Mouse (Mus musculus) brain, embryonic 14.5 days (tissue): ENCODE data around the gene Shisal2b. TPM values are rescaled to one million over a fixed set of nuclear protein-coding genes. Genes with fewer than 3 reads are reported as not detected.
"Not testable (repeated sequence)": the region's sequence is repeated elsewhere in the genome, so short reads cannot be mapped to it uniquely, and the experiment has no call there.

Source experiments
- DNase-seq: peaks from one replicate; pipeline ENCODE4 v3.0.0-alpha.2; 2011; ENCODE audit warnings: low read depth
- CTCF ChIP-seq: fragments of 200-500 bp; IDR thresholded peaks from 2 replicates; pipeline ENCODE4 v1.5.1; 2012; ENCODE audit warnings: inconsistent platforms, mild to moderate bottlenecking, moderate library complexity, borderline replicate concordance; ENCODE audit not compliant: insufficient read depth, insufficient read length; ENCODE audit errors: extremely low read depth
- POLR2A ChIP-seq: fragments of 200-500 bp; IDR thresholded peaks from 2 replicates; pipeline ENCODE4 v1.6.1; 2012; ENCODE audit warnings: mild to moderate bottlenecking, inconsistent platforms, borderline replicate concordance; ENCODE audit not compliant: poor library complexity, insufficient read depth, insufficient read length, severe bottlenecking; ENCODE audit errors: extremely low read depth
- polyA plus RNA-seq: library from polyadenylated mRNA; depleted of rRNA; stranded (reverse); fragments of >200 nt; gene quantifications from 2 replicates; pipeline ENCODE4 v1.2.3, GENCODE M21; 2012; rRNA removed

The Shisal2b gene
- 0.41 and 0.68 TPM in 2 replicates for polyA plus RNA-seq

DNA sequence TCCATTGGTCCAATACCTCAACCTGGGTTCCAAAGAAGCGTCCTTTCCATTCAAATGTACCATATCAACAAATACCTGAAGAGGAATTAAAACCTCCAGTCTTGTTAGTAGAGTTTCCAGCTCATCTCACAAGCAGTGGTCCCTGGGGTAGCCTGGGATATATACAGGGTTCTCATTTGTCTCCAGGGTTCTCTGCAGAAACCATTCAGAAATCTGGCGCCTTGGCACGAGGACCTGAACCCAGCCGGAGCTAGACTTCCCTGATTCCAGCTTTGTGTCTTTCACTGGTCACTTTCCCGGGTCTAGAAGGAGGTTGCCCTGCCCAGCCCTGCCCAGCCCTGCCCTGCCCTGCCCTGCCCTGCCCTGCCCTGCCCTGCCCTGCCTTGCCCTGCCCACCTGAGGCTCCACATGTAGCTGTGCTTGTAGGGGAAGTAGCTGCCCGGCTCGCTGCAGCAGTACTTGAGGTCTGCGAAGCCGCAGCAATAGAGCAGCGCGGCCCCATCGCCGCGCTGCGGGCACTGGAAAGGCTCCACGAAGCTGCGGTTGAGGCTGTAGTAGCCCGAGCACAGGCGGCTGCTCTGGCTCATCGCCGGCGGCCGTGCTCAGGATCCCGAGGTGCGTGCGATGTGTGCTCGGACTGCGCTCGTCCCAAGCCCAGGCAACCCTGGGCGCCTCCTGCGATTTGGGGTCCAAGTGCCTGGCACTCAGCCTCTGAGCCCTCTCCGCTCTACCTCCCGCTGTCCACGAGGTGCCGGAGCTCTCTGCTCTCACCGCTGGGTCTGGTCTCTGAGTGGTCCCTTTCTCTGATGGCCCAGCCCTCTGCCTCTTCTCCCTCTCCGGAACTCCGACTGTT lies at the start of gene Shisal2b:
Shisal2b (minus strand) TSS at position 767 of the 853 bp plus-strand sequence.
- DNase-seq: peak; percentile 78

DNA sequence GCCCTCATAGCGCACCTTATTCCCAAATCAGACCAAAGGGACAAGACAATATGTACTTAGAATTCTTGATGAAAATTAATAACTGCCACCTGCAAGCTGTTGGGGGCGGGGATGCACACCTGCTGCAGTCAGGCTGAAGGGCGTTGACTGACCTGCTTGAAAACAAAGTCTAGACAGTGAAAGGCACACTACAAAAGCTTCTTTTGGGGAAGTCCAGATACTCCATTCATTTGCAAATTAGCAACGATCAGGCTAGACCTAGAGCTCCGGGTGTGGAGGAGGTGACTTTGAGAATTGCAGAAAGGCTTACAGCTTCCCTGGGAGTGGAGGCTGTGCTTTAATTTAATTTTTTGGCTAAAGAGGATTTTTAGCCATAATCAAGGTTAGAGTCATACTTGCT lies 47.9 kb upstream of the Shisal2b start:
- not testable (repeated sequence) for DNase-seq

More for the DNA sequence above, at the start of gene Shisal2b:
- no peak for TF ChIP-seq POLR2A
- TF ChIP-seq CTCF: no peak

DNA sequence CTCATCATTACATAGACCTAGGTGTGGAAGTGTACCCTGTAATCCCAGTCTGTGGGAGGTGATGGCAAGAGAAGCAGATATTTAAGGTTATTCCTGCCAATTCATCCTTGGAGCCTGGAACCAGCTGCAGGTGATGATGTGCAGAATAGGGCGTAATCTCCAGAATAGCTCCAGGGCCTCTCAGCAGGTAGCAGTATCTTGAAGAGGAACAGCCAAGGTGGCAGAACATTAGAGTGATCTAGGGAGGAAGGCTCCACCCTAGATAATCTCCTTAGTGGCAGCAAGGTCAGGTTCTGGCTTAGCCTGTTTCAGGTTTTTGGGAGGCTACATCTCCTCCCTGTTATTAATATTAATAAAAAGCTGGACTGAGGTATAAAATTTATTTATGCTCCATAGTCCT lies 47.3 kb upstream of the Shisal2b start:
- DNase-seq: not testable (repeated sequence)

DNA sequence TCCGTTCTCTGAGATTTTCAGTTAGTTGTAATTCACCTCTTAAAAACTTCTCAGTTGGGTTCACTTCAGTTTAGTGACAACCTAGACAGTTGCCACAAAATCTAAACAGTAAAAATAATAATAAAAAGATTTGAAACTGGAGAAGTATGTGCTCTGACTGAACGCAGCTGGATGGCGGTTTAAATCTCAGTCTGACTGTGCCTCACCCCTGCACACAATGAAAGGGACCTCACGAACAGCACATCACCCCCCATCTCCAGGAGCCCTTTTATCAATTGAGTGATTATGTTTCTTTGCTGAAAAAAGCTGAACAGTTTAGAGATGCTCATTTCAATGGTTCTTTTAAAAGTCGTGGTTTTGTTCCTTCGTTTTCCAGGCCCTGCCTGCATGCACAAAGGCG lies 45.0 kb upstream of the Shisal2b start:
- DNase-seq: peak; percentile 44
- no peak for TF ChIP-seq POLR2A
- TF ChIP-seq CTCF: no peak

DNA sequence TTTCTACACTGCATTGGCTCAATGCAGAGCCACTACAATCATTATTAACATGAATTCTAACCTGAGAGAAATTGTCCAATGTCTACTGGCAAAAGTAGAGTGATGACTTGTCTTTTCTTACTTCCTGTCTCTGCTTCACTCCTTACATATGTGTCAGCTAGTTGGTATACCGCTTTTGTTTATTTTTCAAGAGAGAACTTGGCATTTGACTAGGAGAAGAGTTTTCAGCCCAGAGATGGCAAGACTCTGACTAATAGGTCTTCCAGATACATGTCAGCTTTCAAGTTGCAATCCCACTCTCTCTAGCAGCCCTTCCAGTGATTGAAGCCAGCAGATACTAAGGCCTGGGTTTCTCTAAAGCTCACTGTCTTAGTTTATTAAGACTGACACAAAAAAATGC lies 31.1 kb upstream of the Shisal2b start:
- no peak for TF ChIP-seq CTCF
- no peak for TF ChIP-seq POLR2A
- no peak for DNase-seq

DNA sequence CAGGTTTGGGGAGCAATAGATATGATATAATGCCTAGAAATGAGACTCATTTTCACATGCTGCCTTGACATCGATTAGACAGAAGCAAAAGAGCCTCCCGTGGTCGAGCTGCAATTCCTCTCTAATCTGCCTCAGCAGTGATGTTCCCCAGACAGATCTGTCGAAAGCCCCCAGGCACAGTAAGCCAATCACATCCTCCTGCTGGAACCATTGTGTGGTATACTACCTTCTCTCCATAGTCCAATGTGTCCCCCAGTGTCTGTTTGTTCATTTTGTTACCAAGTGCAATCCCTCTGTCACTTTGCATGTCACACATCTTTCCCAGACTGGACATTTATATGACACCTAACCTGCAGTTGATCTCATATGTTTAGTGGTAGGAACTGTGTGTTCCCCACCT lies 28.6 kb upstream of the Shisal2b start:
- peak; percentile 20 for DNase-seq
- TF ChIP-seq CTCF (no peak), POLR2A (no peak)

DNA sequence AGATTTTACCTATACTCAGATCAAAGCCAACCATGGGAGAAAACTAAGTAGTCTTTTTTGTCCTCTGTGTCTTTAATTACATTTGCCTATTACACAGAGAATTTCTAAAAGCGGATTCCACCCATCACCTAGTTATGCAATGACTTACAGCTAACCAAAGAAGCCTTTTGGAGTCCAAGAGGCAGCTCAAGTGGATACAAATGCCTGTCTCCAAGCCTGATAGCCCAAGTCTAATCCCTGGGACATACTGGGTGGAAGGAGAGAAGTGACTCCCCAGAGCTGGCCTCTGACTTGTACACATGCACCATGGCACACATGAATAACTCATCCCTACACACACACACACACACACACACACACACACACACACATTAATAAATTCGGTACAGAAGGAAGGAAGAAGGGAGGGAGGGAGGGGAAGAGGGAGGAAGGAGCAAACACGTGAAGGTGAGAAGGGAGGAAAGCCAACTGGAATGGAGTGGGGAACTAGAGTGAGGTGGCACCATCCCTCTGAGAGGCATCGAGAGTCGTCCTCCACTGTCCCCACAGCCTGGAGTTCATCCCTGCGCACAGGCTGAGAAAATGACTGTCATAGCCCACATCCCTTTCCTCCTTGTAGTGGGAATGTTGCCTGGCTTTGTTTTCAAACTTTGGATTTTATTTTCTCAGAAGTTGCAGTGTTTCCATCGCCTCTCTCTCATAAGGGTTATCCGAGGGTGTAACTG lies 22.8 kb upstream of the Shisal2b start:
- TF ChIP-seq POLR2A: no peak
- no peak for TF ChIP-seq CTCF
- DNase-seq: no peak

DNA sequence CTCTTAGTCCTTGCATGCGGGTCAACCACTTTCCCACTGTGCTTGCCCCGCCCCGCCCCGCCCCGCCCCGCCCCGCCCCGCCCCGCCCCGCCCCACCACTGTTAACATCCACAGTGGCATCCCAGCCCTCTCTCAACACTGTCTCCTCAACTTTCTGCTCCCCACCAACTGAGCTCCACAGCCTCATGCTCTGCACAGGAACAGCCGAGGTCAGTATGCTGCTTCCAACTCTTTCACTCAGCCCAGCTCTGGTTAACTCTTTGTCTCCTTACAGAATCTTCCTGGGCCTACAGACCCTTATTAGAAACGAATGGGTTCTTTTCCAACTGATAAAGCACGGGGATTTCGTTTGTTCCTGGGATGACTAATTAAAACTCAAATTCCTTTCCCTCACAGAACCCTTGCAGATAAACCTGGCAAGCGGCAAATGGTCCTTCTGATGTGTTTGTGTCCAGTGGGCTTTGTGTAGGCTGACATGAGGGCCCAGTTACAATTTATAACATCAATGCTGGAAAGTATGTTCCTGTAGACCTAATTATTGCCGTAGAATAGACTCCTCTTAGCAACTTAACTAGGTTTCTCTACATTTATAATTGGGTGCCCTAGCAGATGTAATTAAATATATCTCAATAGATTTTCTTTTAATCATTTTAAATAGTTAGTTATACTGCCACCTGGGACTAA lies 20.0 kb upstream of the Shisal2b start:
- peak; percentile 68 for DNase-seq
- TF ChIP-seq CTCF (no peak), POLR2A (no peak)

DNA sequence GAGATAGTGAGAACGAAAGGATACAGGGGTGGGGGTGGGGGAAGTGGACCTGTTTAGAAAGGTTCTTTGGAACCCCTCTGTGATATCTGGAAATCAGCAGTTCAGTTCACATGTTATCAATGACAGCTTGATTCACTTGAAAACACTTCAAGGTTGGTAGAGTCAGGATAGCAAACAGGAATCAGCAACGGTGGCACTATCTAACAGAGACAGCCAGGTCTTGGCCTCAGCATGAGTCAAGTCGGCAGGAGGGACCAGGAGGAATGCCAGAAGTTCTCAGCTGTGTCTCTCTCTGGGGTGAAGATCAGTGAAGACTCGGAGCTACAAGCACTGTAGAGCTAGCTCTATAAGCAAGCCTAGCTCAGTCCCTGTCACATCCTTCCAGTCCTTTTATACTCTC lies 14.8 kb upstream of the Shisal2b start:
- no peak for TF ChIP-seq CTCF
- TF ChIP-seq POLR2A: no peak
- DNase-seq: no peak

DNA sequence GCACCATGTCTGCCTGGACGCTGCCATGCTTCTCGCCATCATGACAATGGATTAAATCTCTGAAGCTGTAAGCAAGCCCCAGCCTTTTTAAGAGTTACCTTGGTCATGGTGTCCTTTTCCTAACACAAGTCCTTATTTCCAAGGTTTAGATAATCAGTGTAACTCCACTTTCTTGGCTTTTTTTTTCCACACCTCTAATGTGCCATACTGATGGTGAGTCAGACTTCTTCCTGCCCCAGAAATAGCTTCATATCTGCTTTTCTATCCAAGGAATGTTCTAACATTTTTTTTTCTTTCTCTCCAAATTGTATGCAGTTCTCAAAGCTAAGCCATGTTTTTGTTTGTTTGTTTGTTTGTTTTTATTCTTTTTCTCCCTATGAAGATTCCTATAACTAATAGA lies 6.2 kb upstream of the Shisal2b start:
- TF ChIP-seq CTCF (no peak), POLR2A (no peak)
- DNase-seq: no peak

DNA sequence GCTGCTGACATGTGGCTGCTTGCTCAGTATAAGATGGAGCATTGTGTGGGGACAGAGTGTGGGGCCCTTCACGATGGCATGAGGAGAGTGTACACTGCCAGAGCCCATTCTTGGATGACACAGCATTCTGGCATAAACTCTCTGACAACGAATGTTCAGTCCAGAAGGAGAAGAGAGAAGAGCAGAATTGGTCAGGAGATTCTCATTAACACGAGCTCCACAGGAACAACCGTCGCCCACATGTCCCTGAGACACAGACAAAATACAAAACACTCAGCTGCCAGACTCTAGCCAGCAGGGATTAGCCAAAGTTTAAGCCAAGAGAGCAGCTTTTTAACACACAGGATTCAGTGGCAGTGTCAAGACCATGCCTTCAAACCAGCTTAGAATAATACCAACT lies 3.0 kb upstream of the Shisal2b start:
- DNase-seq: no peak
- no peak for TF ChIP-seq CTCF
- TF ChIP-seq POLR2A: no peak

DNA sequence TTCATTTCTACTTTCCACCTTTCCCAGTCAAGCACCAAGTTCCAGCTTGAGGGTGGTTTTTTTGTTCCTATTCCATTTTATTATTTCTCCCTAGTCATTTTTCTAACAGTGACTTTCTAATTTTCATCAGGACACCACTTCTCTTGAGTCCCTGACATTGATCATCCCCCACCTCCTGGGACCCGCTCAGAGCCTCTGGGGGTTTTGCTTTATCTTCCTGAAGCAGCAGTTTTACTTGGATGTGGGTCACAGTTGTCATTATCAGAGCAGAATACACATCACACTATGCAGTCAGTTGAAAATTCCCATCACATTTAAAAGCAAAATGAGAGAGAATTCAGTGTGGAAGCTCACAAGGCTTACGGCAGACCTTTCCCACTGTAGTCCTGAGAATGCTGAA lies 10.0 kb downstream of the Shisal2b start:
- TF ChIP-seq CTCF: no peak
- TF ChIP-seq POLR2A: no peak
- DNase-seq: no peak
